Mouse (Mus musculus): ENCODE results near the gene Lman1l. TPM values are rescaled to one million over a fixed set of nuclear protein-coding genes. Genes with fewer than 3 reads are reported as not detected.

The Lman1l gene
- polyA plus RNA-seq, 1 experiment, result not detected

- H3K9me3 ChIP-seq, result no peaks in the 10 kb centered on the region
- peaks cover 73% of the 10 kb centered on the region for H3K4me1 ChIP-seq
- peaks cover 12% of the 10 kb centered on the region for H3K36me3 ChIP-seq (replicated peaks; ENCODE audit: low read length)
- no peak for TF ChIP-seq FLI1 (IDR thresholded peaks at IDR 0.05; ENCODE audit: low read length)
- TF ChIP-seq GATA1 (IDR thresholded peaks at IDR 0.05; ENCODE audit: borderline replicate concordance, low read length), result no peak
- H3K4me3 ChIP-seq (replicated peaks), result peak overlapping the region; percentile 83
- no peaks in the 10 kb centered on the region for H3K27me3 ChIP-seq (replicated peaks)
Observed at GRCm38 (mm10) chr9:57647286-57648108, 26.9 kb upstream of the Lman1l start.

DNA sequence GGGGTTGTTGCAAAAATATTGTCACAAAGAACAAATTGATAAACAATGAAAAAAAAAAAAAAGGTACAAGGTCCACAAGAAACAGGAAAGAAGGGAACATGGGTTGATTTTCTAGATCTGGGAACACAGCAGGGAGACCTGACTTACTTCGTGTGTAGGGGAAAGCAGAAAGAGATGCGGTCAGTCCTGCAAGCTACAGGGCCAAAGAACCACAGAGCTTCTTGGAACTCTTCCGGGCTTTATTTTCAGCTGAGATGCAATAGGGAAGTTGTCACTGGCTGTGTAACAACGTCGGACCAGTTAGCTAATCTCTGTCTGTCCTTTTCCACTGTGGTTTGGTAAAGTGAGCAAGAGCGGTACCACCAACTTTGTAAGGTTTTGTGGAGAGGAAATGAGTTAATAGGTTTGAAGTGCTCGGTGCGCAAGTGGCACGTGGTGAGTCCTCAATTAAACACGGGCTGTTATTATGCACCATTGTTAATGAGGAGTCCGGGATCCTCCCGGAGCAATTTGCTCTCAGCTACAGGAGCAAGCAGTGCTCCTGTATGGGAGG lies 26.1 kb upstream of the Lman1l start:
- H3K27me3 ChIP-seq (replicated peaks), result no peaks in the 10 kb centered on the region
- no peak for TF ChIP-seq FLI1 (IDR thresholded peaks at IDR 0.05; ENCODE audit: low read length)
- no peak for TF ChIP-seq GATA1 (IDR thresholded peaks at IDR 0.05; ENCODE audit: borderline replicate concordance, low read length)
- peak overlapping the region; percentile 83 for H3K4me3 ChIP-seq (replicated peaks)
- H3K36me3 ChIP-seq (replicated peaks; ENCODE audit: low read length), result peaks cover 21% of the 10 kb centered on the region
- no peaks in the 10 kb centered on the region for H3K9me3 ChIP-seq
- peaks cover 74% of the 10 kb centered on the region for H3K4me1 ChIP-seq

DNA sequence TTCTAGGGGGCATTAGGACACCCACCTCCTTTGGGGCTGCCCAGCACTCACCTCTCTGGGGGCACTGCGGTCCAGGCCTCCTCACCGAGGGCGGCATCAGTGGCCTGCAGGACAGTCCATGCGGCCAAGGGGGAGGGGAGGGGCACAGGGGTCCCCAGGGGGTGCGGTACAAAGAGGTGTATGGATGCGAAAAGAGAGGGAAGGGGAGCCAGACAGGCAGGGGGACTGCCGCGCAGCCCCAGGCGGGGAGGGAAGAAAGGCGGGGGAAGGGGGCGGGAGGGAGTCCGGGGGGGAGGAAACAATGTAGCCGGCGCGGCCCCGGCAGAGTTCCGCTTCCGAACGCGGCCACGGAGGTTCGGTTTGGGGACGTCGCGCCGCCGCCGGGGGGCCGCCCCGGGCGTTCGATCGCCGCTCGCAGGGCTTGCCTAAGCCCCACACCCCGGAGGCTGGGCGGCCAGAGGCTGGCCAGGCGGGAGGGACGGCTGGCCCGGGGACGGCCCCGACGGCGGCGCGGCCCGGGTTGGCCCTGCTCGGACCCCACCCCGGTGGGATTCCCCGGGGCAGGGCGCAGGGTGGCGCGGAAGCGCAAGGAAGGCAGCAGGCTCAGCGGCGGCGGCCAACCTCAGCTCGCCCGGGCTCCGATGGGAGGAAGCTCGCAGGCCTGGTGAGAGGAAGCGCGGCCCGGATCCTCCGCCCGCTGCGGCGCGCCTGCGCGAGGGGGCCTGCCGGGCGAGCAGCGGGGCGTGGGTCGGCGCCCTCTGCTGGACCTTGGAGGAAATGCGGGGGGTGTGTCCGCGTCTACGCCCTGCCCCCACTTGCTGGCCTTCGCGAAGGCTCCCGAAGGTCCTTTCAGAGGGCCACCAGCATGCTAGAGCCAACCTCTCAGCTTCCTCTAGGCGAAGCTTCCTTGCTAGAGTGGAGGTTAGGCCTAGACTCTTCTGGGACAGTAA lies 24.6 kb upstream of the Lman1l start:
- Histone ChIP-seq H3K4me3 (replicated peaks) (peak overlapping the region; percentile 98), H3K4me1 (peaks cover 74% of the 10 kb centered on the region), H3K27me3 (replicated peaks) (no peaks in the 10 kb centered on the region), H3K36me3 (replicated peaks; ENCODE audit: low read length) (peaks cover 29% of the 10 kb centered on the region), H3K9me3 (no peaks in the 10 kb centered on the region)
- TF ChIP-seq FLI1 (IDR thresholded peaks at IDR 0.05; ENCODE audit: low read length), result no peak
- TF ChIP-seq GATA1 (IDR thresholded peaks at IDR 0.05; ENCODE audit: borderline replicate concordance, low read length), result no peak

GRCm38 (mm10) chr9:57644442-57644943 lies 23.9 kb upstream of the Lman1l start:
- H3K4me1 ChIP-seq, result peaks cover 79% of the 10 kb centered on the region

DNA sequence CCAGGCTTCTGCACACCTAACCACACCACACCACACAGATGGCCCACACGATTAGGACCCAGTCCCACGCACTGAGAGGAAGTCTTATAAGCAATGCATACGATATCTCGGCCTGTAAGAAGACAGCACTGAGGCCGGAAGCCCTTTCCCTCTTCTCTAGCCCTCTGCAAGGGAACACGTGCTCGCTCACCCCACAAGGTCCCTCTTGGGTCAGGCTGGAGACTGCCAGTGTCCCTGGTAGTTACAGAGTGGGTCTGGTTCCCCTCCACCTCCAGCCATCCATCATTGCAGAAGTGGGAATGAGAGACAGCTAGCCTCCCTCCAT lies 23.2 kb upstream of the Lman1l start:
- Histone ChIP-seq H3K4me3 (replicated peaks) (peak overlapping the region; percentile 98), H3K27me3 (replicated peaks) (no peaks in the 10 kb centered on the region), H3K9me3 (no peaks in the 10 kb centered on the region), H3K4me1 (peaks cover 86% of the 10 kb centered on the region), H3K36me3 (replicated peaks; ENCODE audit: low read length) (peaks cover 34% of the 10 kb centered on the region)
- TF ChIP-seq GATA1 (IDR thresholded peaks at IDR 0.05; ENCODE audit: borderline replicate concordance, low read length) (peak; percentile 73; the same call in 1 of the 3 replicates), FLI1 (IDR thresholded peaks at IDR 0.05; ENCODE audit: low read length) (no peak)

More at GRCm38 (mm10) chr9:57644442-57644943, 23.9 kb upstream of the Lman1l start:
- no peaks in the 10 kb centered on the region for H3K27me3 ChIP-seq (replicated peaks)
- no peaks in the 10 kb centered on the region for H3K9me3 ChIP-seq
- peaks cover 33% of the 10 kb centered on the region for H3K36me3 ChIP-seq (replicated peaks; ENCODE audit: low read length)
- TF ChIP-seq FLI1 (IDR thresholded peaks at IDR 0.05; ENCODE audit: low read length) (no peak), GATA1 (IDR thresholded peaks at IDR 0.05; ENCODE audit: borderline replicate concordance, low read length) (no peak)
- H3K4me3 ChIP-seq (replicated peaks), result peak overlapping the region; percentile 98

DNA sequence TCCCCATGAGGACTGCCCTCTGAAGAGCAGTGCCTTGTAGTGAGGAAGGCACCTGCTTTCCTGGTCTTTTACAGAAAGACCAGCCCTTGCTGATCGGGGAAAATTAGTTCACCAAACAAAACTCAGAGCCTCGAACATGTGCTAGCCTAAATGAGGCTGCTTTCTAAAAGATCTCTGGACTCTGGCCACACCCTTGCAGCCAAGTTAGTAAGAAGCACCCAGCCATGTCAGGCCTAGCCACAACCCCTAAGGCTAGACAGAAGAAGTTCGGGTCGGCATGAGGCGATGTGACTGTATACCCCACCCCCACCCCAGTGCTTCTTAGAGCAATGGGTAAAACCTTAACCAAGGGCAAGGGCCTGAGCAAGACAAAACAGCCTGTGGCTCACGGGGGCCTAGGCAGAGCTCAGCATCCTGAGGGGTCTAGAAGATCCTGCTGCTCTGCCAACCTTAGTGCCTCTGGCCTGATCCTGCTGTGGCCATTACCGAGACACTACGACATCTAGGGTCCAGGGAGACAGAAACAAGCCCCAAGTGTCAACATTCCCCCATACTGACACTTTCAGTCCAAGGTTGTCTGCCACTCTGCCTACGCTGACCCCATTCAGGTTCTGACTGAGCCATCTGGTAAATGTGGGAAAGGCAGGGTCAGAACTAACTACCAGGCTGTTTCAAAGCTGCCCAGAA lies 22.7 kb upstream of the Lman1l start:
- TF ChIP-seq FLI1 (IDR thresholded peaks at IDR 0.05; ENCODE audit: low read length) (no peak), GATA1 (IDR thresholded peaks at IDR 0.05; ENCODE audit: borderline replicate concordance, low read length) (no peak)
- Histone ChIP-seq H3K36me3 (replicated peaks; ENCODE audit: low read length) (peaks cover 36% of the 10 kb centered on the region), H3K4me1 (peaks cover 86% of the 10 kb centered on the region), H3K4me3 (replicated peaks) (peak overlapping the region; percentile 98), H3K9me3 (no peaks in the 10 kb centered on the region), H3K27me3 (replicated peaks) (no peaks in the 10 kb centered on the region)

GRCm38 (mm10) chr9:57641775-57642550 lies 21.4 kb upstream of the Lman1l start:
- TF ChIP-seq GATA1 (IDR thresholded peaks at IDR 0.05; ENCODE audit: borderline replicate concordance, low read length), result no peak
- no peak for TF ChIP-seq FLI1 (IDR thresholded peaks at IDR 0.05; ENCODE audit: low read length)
- Histone ChIP-seq H3K4me3 (replicated peaks) (peak overlapping the region; percentile 98), H3K27me3 (replicated peaks) (no peaks in the 10 kb centered on the region), H3K9me3 (no peaks in the 10 kb centered on the region), H3K4me1 (peaks cover 86% of the 10 kb centered on the region), H3K36me3 (replicated peaks; ENCODE audit: low read length) (peaks cover 49% of the 10 kb centered on the region)

GRCm38 (mm10) chr9:57641022-57641421 lies 20.4 kb upstream of the Lman1l start:
- no peak for TF ChIP-seq FLI1 (IDR thresholded peaks at IDR 0.05; ENCODE audit: low read length)
- peaks cover 58% of the 10 kb centered on the region for H3K36me3 ChIP-seq (replicated peaks; ENCODE audit: low read length)
- peak overlapping the region; percentile 98 for H3K4me3 ChIP-seq (replicated peaks)
- no peaks in the 10 kb centered on the region for H3K9me3 ChIP-seq
- H3K27me3 ChIP-seq (replicated peaks), result no peaks in the 10 kb centered on the region
- H3K4me1 ChIP-seq, result peaks cover 86% of the 10 kb centered on the region
